Mouse (Mus musculus): ENCODE measurements at regions not wholly inside any gene's neighbourhood (a gene's known extent, or its start where the extent isn't known, plus 50 kb on each side); places are given as distances from the start of the nearest gene placed in this dataset.

GRCm38 (mm10) chr9:113181182-113181581, 526.9 kb downstream of the Pdcd6ip start:
- TF ChIP-seq CTCF (IDR thresholded peaks at IDR 0.05; ENCODE audit: low read depth): no peak
- TF ChIP-seq EP300 (optimal IDR thresholded peaks at IDR 0.05): no peak

Measured in stomach, postnatal 0 days (tissue).